8 mouse cellular contexts compared by ENCODE assay signal in genomic region chr3:89963926-89964739, GRCm38 (mm10). TPM values are rescaled to one million over a fixed set of nuclear protein-coding genes. Genes with fewer than 3 reads are reported as not detected.
DNase-seq lines count a peak whose midpoint lies in the region; ATAC-seq and TF ChIP-seq lines count a peak whose summit lies in the region.

No protein-coding gene starts in this region.

- H3K27ac ChIP-seq in intestine, embryonic 16.5 days (ENCODE audit: low read length): peak overlapping the region; percentile 95
- H3K27ac ChIP-seq in liver, embryonic 13.5 days: peak overlapping the region; percentile 29; the same call in 1 of the 2 replicates

- peaks cover 25% of the 10 kb centered on the region for H3K4me1 ChIP-seq in intestine, embryonic 16.5 days (ENCODE audit: control insufficient read depth, insufficient read depth, low read length)
- H3K4me1 ChIP-seq in liver, embryonic 13.5 days (replicated peaks): peaks cover 48% of the 10 kb centered on the region

- H3K27me3 ChIP-seq in intestine, embryonic 16.5 days (replicated peaks; ENCODE audit: control insufficient read depth, insufficient read depth, low read length): no peaks in the 10 kb centered on the region
- H3K27me3 ChIP-seq in liver, embryonic 13.5 days: peaks cover 59% of the 10 kb centered on the region
- H3K27me3 ChIP-seq in myocyte (ENCODE audit: control insufficient read depth, insufficient read depth, insufficient read length): no peaks in the 10 kb centered on the region

- peak overlapping the region; percentile 99 for H3K4me2 ChIP-seq in intestine, embryonic 16.5 days (ENCODE audit: low read depth, low read length)
- peak overlapping the region; percentile 76 for H3K4me2 ChIP-seq in liver, embryonic 13.5 days
- peak overlapping the region; percentile 65 for H3K4me2 ChIP-seq in myocyte (ENCODE audit: low read depth)

- 22% methylated on average over 22 of the region's 22 CpGs for WGBS in intestine, embryonic 16.5 days
- 26% methylated on average over 22 of the region's 22 CpGs for WGBS in liver, embryonic 13.5 days (ENCODE audit: insufficient replicate concordance)

- H3K9me3 ChIP-seq in intestine, embryonic 16.5 days (ENCODE audit: control insufficient read depth, low read length): no peaks in the 10 kb centered on the region
- no peaks in the 10 kb centered on the region for H3K9me3 ChIP-seq in liver, embryonic 13.5 days (replicated peaks)

- peak overlapping the region; percentile 76 for H3ac ChIP-seq in myocyte (ENCODE audit: control insufficient read depth, insufficient read length)

- H3K4me3 ChIP-seq in intestine, embryonic 16.5 days (ENCODE audit: low read length): peak overlapping the region; percentile 79
- H3K4me3 ChIP-seq in liver, embryonic 13.5 days (replicated peaks): peak overlapping the region; percentile 67
- H3K4me3 ChIP-seq in myocyte: peak overlapping the region; percentile 78

- peak overlapping the region; percentile 89 for H3K9ac ChIP-seq in intestine, embryonic 16.5 days (ENCODE audit: low read depth, low read length)
- peak overlapping the region; percentile 64 for H3K9ac ChIP-seq in liver, embryonic 13.5 days

- no peaks in the 10 kb centered on the region for H3K36me3 ChIP-seq in intestine, embryonic 16.5 days (ENCODE audit: control insufficient read depth, insufficient read depth, low read length)
- no peaks in the 10 kb centered on the region for H3K36me3 ChIP-seq in liver, embryonic 13.5 days
- H3K36me3 ChIP-seq in myocyte (ENCODE audit: control insufficient read depth, insufficient read depth): no peaks in the 10 kb centered on the region

- H3K79me2 ChIP-seq in myocyte (ENCODE audit: control insufficient read depth, insufficient read depth): peaks cover 31% of the 10 kb centered on the region

- peak; percentile 78 for DNase-seq in CD4-positive, CD25-positive, alpha-beta regulatory T cell, adult 2 months (ENCODE audit: low read depth, low spot score)
- DNase-seq in adrenal gland, adult 18-20 months (ENCODE audit: low spot score in 2 of 2): peak; percentile 50 to 60
- DNase-seq in embryo, embryonic 11.5 days (ENCODE audit: low read depth, low spot score): peak; percentile 69
- DNase-seq in heart, adult 18-20 months: peak; percentile 76 to 80
- no peak for DNase-seq in liver, embryonic 13.5 days
- peak; percentile 36 to 44 for DNase-seq in thymus, postnatal 10 days (ENCODE audit: low spot score in 2 of 2)

- no peak for TF ChIP-seq POLR2A in myocyte (IDR thresholded peaks at IDR 0.05; ENCODE audit: insufficient read length, low read depth)

- ATAC-seq in intestine, embryonic 16.5 days: no peak
- no peak for ATAC-seq in liver, embryonic 13.5 days (ENCODE audit: low read depth)

TF ChIP-seq in myocyte, 11 proteins besides CTCF, POLR2A, EP300 and RAD21:
- no peak for TF ChIP-seq TCF12 (IDR thresholded peaks at IDR 0.05; ENCODE audit: insufficient read depth, poor library complexity, severe bottlenecking)
- no peak for TF ChIP-seq MAX (IDR thresholded peaks at IDR 0.05; ENCODE audit: low read depth)
- no peak for TF ChIP-seq MYOD1 (IDR thresholded peaks at IDR 0.05; ENCODE audit: control insufficient read depth in 1 of 3, insufficient read length in 2 of 3, low read depth in 2 of 3)
- peak; percentile 17 for TF ChIP-seq POLR2AphosphoS2 (IDR thresholded peaks at IDR 0.05; ENCODE audit: insufficient read length, low read depth)
- no peak for TF ChIP-seq MYOG (IDR thresholded peaks at IDR 0.05; ENCODE audit: control insufficient read depth in 1 of 3, insufficient read depth in 1 of 3, insufficient read length in 2 of 3, low read depth in 2 of 3)

RNA-seq across cellular contexts. Expression of gene Atp8b2, which starts 0.8 kb away (rescaled TPM):
- 10 to 100 TPM; 26.5 to 39.9 TPM for total RNA-seq in adrenal gland, adult 18-20 months (2021)
- 10 to 100 TPM; 14.7 to 14.9 TPM for total RNA-seq in heart, adult 18-20 months (2021)
- 6.2 and 6.9 TPM in 2 replicates for polyA plus RNA-seq in intestine, embryonic 16.5 days (2015; fragmentation: Nextera tagmentation; extraction: Ambion mirVana)
- polyA plus RNA-seq in liver, embryonic 13.5 days (2015; fragmentation: Nextera tagmentation; extraction: Ambion mirVana): 1.4 and 2.2 TPM in 2 replicates
- polyA plus RNA-seq in myocyte (2012; fragmentation: generic; extraction: Trizol): 20.9 TPM

RNA-seq across cellular contexts. Expression of gene Hax1, which starts 34.4 kb away (rescaled TPM):
- total RNA-seq in adrenal gland, adult 18-20 months (2021): 100 to 1,000 TPM; 150 to 153 TPM
- 10 to 100 TPM; 46.1 to 48.5 TPM for total RNA-seq in heart, adult 18-20 months (2021)
- 124 and 135 TPM in 2 replicates for polyA plus RNA-seq in intestine, embryonic 16.5 days (2015; fragmentation: Nextera tagmentation; extraction: Ambion mirVana)
- 130 and 137 TPM in 2 replicates for polyA plus RNA-seq in liver, embryonic 13.5 days (2015; fragmentation: Nextera tagmentation; extraction: Ambion mirVana)
- 400 TPM for polyA plus RNA-seq in myocyte (2012; fragmentation: generic; extraction: Trizol)

RNA-seq across cellular contexts. Expression of gene Il6ra, which starts 51.1 kb away (rescaled TPM):
- 10 to 100 TPM in 1 of 2 experiments, 1 to 10 TPM in 1; 7.8 to 13.9 TPM for total RNA-seq in adrenal gland, adult 18-20 months (2021)
- total RNA-seq in heart, adult 18-20 months (2021): 1 to 10 TPM; 4.2 to 5.6 TPM
- 3.0 and 3.4 TPM in 2 replicates for polyA plus RNA-seq in intestine, embryonic 16.5 days (2015; fragmentation: Nextera tagmentation; extraction: Ambion mirVana)
- 1.9 and 2.2 TPM in 2 replicates for polyA plus RNA-seq in liver, embryonic 13.5 days (2015; fragmentation: Nextera tagmentation; extraction: Ambion mirVana)
- polyA plus RNA-seq in myocyte (2012; fragmentation: generic; extraction: Trizol): 0.91 TPM
